Mouse (Mus musculus): ENCODE results near the gene Cela3b. TPM values are rescaled to one million over a fixed set of nuclear protein-coding genes. Genes with fewer than 3 reads are reported as not detected.

The Cela3b gene
- polyA plus RNA-seq, 1 experiment, result not detected

GRCm38 (mm10) chr4:137458861-137459260 is 28.5 kb upstream of the Cela3b start:
- Histone ChIP-seq H3K36me3 (ENCODE audit: control insufficient read depth, insufficient read depth) (no peaks in the 10 kb centered on the region), H3K27me3 (ENCODE audit: control insufficient read depth, insufficient read depth, insufficient read length) (no peaks in the 10 kb centered on the region), H3ac (ENCODE audit: control insufficient read depth, insufficient read length, low read depth) (no peak overlapping the region), H3K79me2 (ENCODE audit: control insufficient read depth, insufficient read depth) (no peaks in the 10 kb centered on the region), H3K79me3 (ENCODE audit: low read depth) (no peaks in the 10 kb centered on the region), H3K4me3 (ENCODE audit: insufficient read depth, poor library complexity, severe bottlenecking) (no peak overlapping the region)
- TF ChIP-seq FOSL1 (IDR thresholded peaks at IDR 0.05; ENCODE audit: insufficient read depth, low read length, poor library complexity, severe bottlenecking) (no peak), MYOG (IDR thresholded peaks at IDR 0.05; ENCODE audit: control insufficient read depth, extremely low read depth, insufficient read length) (no peak), USF1 (IDR thresholded peaks at IDR 0.05; ENCODE audit: low read depth) (no peak), CEBPB (IDR thresholded peaks at IDR 0.05; ENCODE audit: low read depth) (no peak), CTCF (IDR thresholded peaks at IDR 0.05; ENCODE audit: control insufficient read depth, insufficient read depth, insufficient read length) (no peak), MAX (IDR thresholded peaks at IDR 0.05) (no peak), MYOD1 (IDR thresholded peaks at IDR 0.05; ENCODE audit: control insufficient read depth, insufficient read length, low read depth) (no peak)

DNA sequence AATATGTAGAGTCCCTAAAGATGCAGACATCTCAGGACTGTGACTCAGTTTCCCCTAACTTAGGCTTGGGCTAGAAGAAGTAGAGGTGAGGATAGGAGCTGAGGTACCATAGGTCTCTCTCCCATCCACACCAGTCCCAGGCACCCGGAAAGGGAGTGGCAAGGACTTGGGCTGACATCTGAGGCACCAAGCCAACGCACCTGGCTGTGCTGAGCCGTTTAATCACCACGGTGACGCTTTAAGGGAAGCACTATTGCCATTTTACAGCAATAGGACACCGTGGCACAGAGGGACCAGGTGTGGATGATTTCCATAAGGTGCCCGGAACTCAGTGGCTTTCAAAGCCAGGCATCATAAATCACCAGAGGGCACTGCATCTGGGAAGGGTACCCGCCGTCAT is 28.0 kb upstream of the Cela3b start:
- Histone ChIP-seq H3K27me3 (ENCODE audit: control insufficient read depth, insufficient read depth, insufficient read length) (no peaks in the 10 kb centered on the region), H3K4me3 (ENCODE audit: insufficient read depth, poor library complexity, severe bottlenecking) (no peak overlapping the region), H3K79me2 (ENCODE audit: control insufficient read depth, insufficient read depth) (no peaks in the 10 kb centered on the region), H3K79me3 (ENCODE audit: low read depth) (no peaks in the 10 kb centered on the region), H3ac (ENCODE audit: control insufficient read depth, insufficient read length, low read depth) (no peak overlapping the region), H3K36me3 (ENCODE audit: control insufficient read depth, insufficient read depth) (no peaks in the 10 kb centered on the region)
- TF ChIP-seq CEBPB (IDR thresholded peaks at IDR 0.05; ENCODE audit: low read depth) (no peak), CTCF (IDR thresholded peaks at IDR 0.05; ENCODE audit: control insufficient read depth, insufficient read depth, insufficient read length) (no peak), MYOG (IDR thresholded peaks at IDR 0.05; ENCODE audit: control insufficient read depth, extremely low read depth, insufficient read length) (no peak), MAX (IDR thresholded peaks at IDR 0.05) (no peak), USF1 (IDR thresholded peaks at IDR 0.05; ENCODE audit: low read depth) (no peak), MYOD1 (IDR thresholded peaks at IDR 0.05; ENCODE audit: control insufficient read depth, insufficient read length, low read depth) (no peak), FOSL1 (IDR thresholded peaks at IDR 0.05; ENCODE audit: insufficient read depth, low read length, poor library complexity, severe bottlenecking) (no peak)

DNA sequence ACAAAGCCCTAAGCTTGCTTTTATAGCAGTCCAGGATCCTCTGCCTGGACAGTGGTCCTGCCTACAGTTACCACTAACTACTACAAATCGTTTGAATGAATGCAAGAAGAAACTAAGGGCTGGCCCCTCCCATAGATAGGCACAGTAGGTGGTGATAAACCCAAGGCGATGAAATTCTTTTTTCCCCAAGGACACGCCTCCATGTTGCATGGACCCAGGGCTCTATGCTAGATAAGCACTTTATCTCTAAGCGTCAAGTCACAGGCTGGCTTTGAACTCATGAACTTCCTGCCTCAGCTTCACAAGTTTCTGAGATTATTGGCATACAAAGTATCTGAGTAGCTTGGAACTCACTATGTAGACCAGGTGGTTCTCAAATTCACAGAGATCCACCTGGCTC is 27.0 kb upstream of the Cela3b start:
- no peaks in the 10 kb centered on the region for H3K79me2 ChIP-seq (ENCODE audit: control insufficient read depth, insufficient read depth)
- H3K27me3 ChIP-seq (ENCODE audit: control insufficient read depth, insufficient read depth, insufficient read length), result no peaks in the 10 kb centered on the region
- no peak overlapping the region for H3K4me3 ChIP-seq (ENCODE audit: insufficient read depth, poor library complexity, severe bottlenecking)
- H3ac ChIP-seq (ENCODE audit: control insufficient read depth, insufficient read length, low read depth), result no peak overlapping the region
- no peaks in the 10 kb centered on the region for H3K79me3 ChIP-seq (ENCODE audit: low read depth)
- no peaks in the 10 kb centered on the region for H3K36me3 ChIP-seq (ENCODE audit: control insufficient read depth, insufficient read depth)
- TF ChIP-seq MAX (IDR thresholded peaks at IDR 0.05) (no peak), CEBPB (IDR thresholded peaks at IDR 0.05; ENCODE audit: low read depth) (no peak)

- TF ChIP-seq MYOG (IDR thresholded peaks at IDR 0.05; ENCODE audit: control insufficient read depth, extremely low read depth, insufficient read length) (no peak), CEBPB (IDR thresholded peaks at IDR 0.05; ENCODE audit: low read depth) (no peak)
- H3K27me3 ChIP-seq (ENCODE audit: control insufficient read depth, insufficient read depth, insufficient read length), result no peaks in the 10 kb centered on the region
- no peaks in the 10 kb centered on the region for H3K79me3 ChIP-seq (ENCODE audit: low read depth)
- no peak overlapping the region for H3ac ChIP-seq (ENCODE audit: control insufficient read depth, insufficient read length, low read depth)
- H3K4me3 ChIP-seq (ENCODE audit: insufficient read depth, poor library complexity, severe bottlenecking), result no peak overlapping the region
- no peaks in the 10 kb centered on the region for H3K36me3 ChIP-seq (ENCODE audit: control insufficient read depth, insufficient read depth)
- no peaks in the 10 kb centered on the region for H3K79me2 ChIP-seq (ENCODE audit: control insufficient read depth, insufficient read depth)
Observed at GRCm38 (mm10) chr4:137456581-137456980, 26.2 kb upstream of the Cela3b start.

- H3K4me3 ChIP-seq (ENCODE audit: insufficient read depth, poor library complexity, severe bottlenecking), result no peak overlapping the region
- H3ac ChIP-seq (ENCODE audit: control insufficient read depth, insufficient read length, low read depth), result no peak overlapping the region
- H3K27me3 ChIP-seq (ENCODE audit: control insufficient read depth, insufficient read depth, insufficient read length), result no peaks in the 10 kb centered on the region
- TF ChIP-seq USF1 (IDR thresholded peaks at IDR 0.05; ENCODE audit: low read depth), result no peak
- TF ChIP-seq MYOD1 (IDR thresholded peaks at IDR 0.05; ENCODE audit: control insufficient read depth, insufficient read length, low read depth), result no peak
- no peak for TF ChIP-seq FOSL1 (IDR thresholded peaks at IDR 0.05; ENCODE audit: insufficient read depth, low read length, poor library complexity, severe bottlenecking)
- no peak for TF ChIP-seq CTCF (IDR thresholded peaks at IDR 0.05; ENCODE audit: control insufficient read depth, insufficient read depth, insufficient read length)
- TF ChIP-seq CEBPB (IDR thresholded peaks at IDR 0.05; ENCODE audit: low read depth), result no peak
- no peak for TF ChIP-seq MYOG (IDR thresholded peaks at IDR 0.05; ENCODE audit: control insufficient read depth, extremely low read depth, insufficient read length)
- no peak for TF ChIP-seq MAX (IDR thresholded peaks at IDR 0.05)
- H3K79me2 ChIP-seq (ENCODE audit: control insufficient read depth, insufficient read depth), result no peaks in the 10 kb centered on the region
- H3K79me3 ChIP-seq (ENCODE audit: low read depth), result no peaks in the 10 kb centered on the region
- H3K36me3 ChIP-seq (ENCODE audit: control insufficient read depth, insufficient read depth), result no peaks in the 10 kb centered on the region
Observed at GRCm38 (mm10) chr4:137454582-137454981, 24.2 kb upstream of the Cela3b start.

- no peak within 1 kb of the TSS for H3K4me3 ChIP-seq (ENCODE audit: insufficient read depth, poor library complexity, severe bottlenecking)
- H3K27me3 ChIP-seq (ENCODE audit: control insufficient read depth, insufficient read depth, insufficient read length), result no peaks in the 10 kb centered on the region
- H3ac ChIP-seq (ENCODE audit: control insufficient read depth, insufficient read length, low read depth), result no peak within 1 kb of the TSS
Observed at GRCm38 (mm10) chr4:137453234-137453767, 23.0 kb upstream of the Cela3b start, which contains the start of gene 1700013G24Rik. 1700013G24Rik (plus strand) TSS chr4:137453284.

More at GRCm38 (mm10) chr4:137453234-137453767, 23.0 kb upstream of the Cela3b start, which contains the start of gene 1700013G24Rik:
- H3K79me3 ChIP-seq (ENCODE audit: low read depth), result no peaks in the 10 kb centered on the region
- no peaks in the 10 kb centered on the region for H3K79me2 ChIP-seq (ENCODE audit: control insufficient read depth, insufficient read depth)
- no peak for TF ChIP-seq USF1 (IDR thresholded peaks at IDR 0.05; ENCODE audit: low read depth)
- TF ChIP-seq MYOG (IDR thresholded peaks at IDR 0.05; ENCODE audit: control insufficient read depth, extremely low read depth, insufficient read length), result no peak
- peak; percentile 75 for TF ChIP-seq MYOD1 (IDR thresholded peaks at IDR 0.05; ENCODE audit: control insufficient read depth, insufficient read length, low read depth)
- TF ChIP-seq FOSL1 (IDR thresholded peaks at IDR 0.05; ENCODE audit: insufficient read depth, low read length, poor library complexity, severe bottlenecking), result no peak
- no peak for TF ChIP-seq MAX (IDR thresholded peaks at IDR 0.05)
- no peak for TF ChIP-seq CTCF (IDR thresholded peaks at IDR 0.05; ENCODE audit: control insufficient read depth, insufficient read depth, insufficient read length)
- no peak for TF ChIP-seq CEBPB (IDR thresholded peaks at IDR 0.05; ENCODE audit: low read depth)
- H3K36me3 ChIP-seq (ENCODE audit: control insufficient read depth, insufficient read depth), result no peaks in the 10 kb centered on the region
